Mouse (Mus musculus) embryonic fibroblast, embryonic 13.5 days (primary cell): ENCODE results near the gene Smim24.

Source experiments
- CTCF ChIP-seq: IDR thresholded peaks from 2 replicates; pipeline ENCODE4 v1.5.1; 2011; ENCODE audit warnings: mild to moderate bottlenecking, control low read depth, low read length, moderate library complexity, borderline replicate concordance; ENCODE audit not compliant: insufficient read depth
- POLR2A ChIP-seq: IDR thresholded peaks from 2 replicates; pipeline ENCODE4 v1.6.1; 2011; ENCODE audit warnings: low read depth, mild to moderate bottlenecking, control low read depth, low read length, moderate library complexity

- no peak for TF ChIP-seq POLR2A
- TF ChIP-seq CTCF, result no peak
Observed at GRCm38 (mm10) chr10:81402227-81402765, 9.4 kb downstream of the Smim24 start.
